Mouse (Mus musculus): ENCODE measurements at regions not wholly inside any gene's neighbourhood (a gene's known extent, or its start where the extent isn't known, plus 50 kb on each side); places are given as distances from the start of the nearest gene placed in this dataset.

- Histone ChIP-seq H3K4me3 (ENCODE audit: low read depth, low read length) (no peak overlapping the region), H3K4me1 (ENCODE audit: insufficient read depth, low read depth, low read length) (no peaks in the 10 kb centered on the region), H3K36me3 (replicated peaks) (no peaks in the 10 kb centered on the region), H3K9me3 (replicated peaks) (peaks cover 52% of the 10 kb centered on the region), H3K27me3 (ENCODE audit: insufficient read depth, low read length) (no peaks in the 10 kb centered on the region)
- ATAC-seq (ENCODE audit: extremely low read depth, insufficient number of reproducible peaks, low FRiP score, poor library complexity, severe bottlenecking) = no peak
- no peak for DNase-seq (ENCODE audit: low spot score)
- no peak for TF ChIP-seq POLR2AphosphoS5 (IDR thresholded peaks at IDR 0.05; ENCODE audit: insufficient replicate concordance, low read depth, low read length)
Observed at GRCm38 (mm10) chr3:52495401-52495800, 227.3 kb downstream of the Foxo1 start.

GRCm38 (mm10) chr3:52494924-52495323 lies 226.8 kb downstream of the Foxo1 start:
- no peak for DNase-seq (ENCODE audit: low spot score)
- TF ChIP-seq GATA1 (IDR thresholded peaks at IDR 0.05; ENCODE audit: borderline replicate concordance, low read length) (no peak), TAL1 (conservative IDR thresholded peaks at IDR 0.05; ENCODE audit: low read depth, low read length) (no peak), POLR2AphosphoS5 (IDR thresholded peaks at IDR 0.05; ENCODE audit: insufficient replicate concordance, low read depth, low read length) (no peak), GATA2 (IDR thresholded peaks at IDR 0.05; ENCODE audit: borderline replicate concordance, low read depth, low read length) (no peak), CTCF (IDR thresholded peaks at IDR 0.05; ENCODE audit: low read depth, low read length) (no peak)
- Histone ChIP-seq H3K9me3 (replicated peaks) (peaks cover 52% of the 10 kb centered on the region), H3K36me3 (replicated peaks) (no peaks in the 10 kb centered on the region), H3K4me1 (ENCODE audit: insufficient read depth, low read depth, low read length) (no peaks in the 10 kb centered on the region), H3K27me3 (ENCODE audit: insufficient read depth, low read length) (no peaks in the 10 kb centered on the region), H3K4me3 (ENCODE audit: low read depth, low read length) (no peak overlapping the region)
- no peak for ATAC-seq (ENCODE audit: extremely low read depth, insufficient number of reproducible peaks, low FRiP score, poor library complexity, severe bottlenecking)

- DNase-seq (ENCODE audit: low spot score) = no peak
- no peaks in the 10 kb centered on the region for H3K27me3 ChIP-seq (ENCODE audit: insufficient read depth, low read length)
- ATAC-seq (ENCODE audit: extremely low read depth, insufficient number of reproducible peaks, low FRiP score, poor library complexity, severe bottlenecking) = no peak
- TF ChIP-seq CTCF (IDR thresholded peaks at IDR 0.05; ENCODE audit: low read depth, low read length) (no peak), GATA2 (IDR thresholded peaks at IDR 0.05; ENCODE audit: borderline replicate concordance, low read depth, low read length) (no peak), TAL1 (conservative IDR thresholded peaks at IDR 0.05; ENCODE audit: low read depth, low read length) (no peak), GATA1 (IDR thresholded peaks at IDR 0.05; ENCODE audit: borderline replicate concordance, low read length) (no peak), POLR2AphosphoS5 (IDR thresholded peaks at IDR 0.05; ENCODE audit: insufficient replicate concordance, low read depth, low read length) (no peak)
- no peaks in the 10 kb centered on the region for H3K36me3 ChIP-seq (replicated peaks)
- peaks cover 50% of the 10 kb centered on the region for H3K9me3 ChIP-seq (replicated peaks)
- H3K4me1 ChIP-seq (ENCODE audit: insufficient read depth, low read depth, low read length) = no peaks in the 10 kb centered on the region
- H3K4me3 ChIP-seq (ENCODE audit: low read depth, low read length) = no peak overlapping the region
Observed at GRCm38 (mm10) chr3:52479186-52479585, 211.1 kb downstream of the Foxo1 start.

GRCm38 (mm10) chr3:52469900-52470299 lies 201.8 kb downstream of the Foxo1 start:
- H3K4me1 ChIP-seq (ENCODE audit: insufficient read depth, low read depth, low read length) = no peaks in the 10 kb centered on the region
- TF ChIP-seq CTCF (IDR thresholded peaks at IDR 0.05; ENCODE audit: low read depth, low read length) (no peak), GATA1 (IDR thresholded peaks at IDR 0.05; ENCODE audit: borderline replicate concordance, low read length) (no peak), TAL1 (conservative IDR thresholded peaks at IDR 0.05; ENCODE audit: low read depth, low read length) (no peak), GATA2 (IDR thresholded peaks at IDR 0.05; ENCODE audit: borderline replicate concordance, low read depth, low read length) (no peak), POLR2AphosphoS5 (IDR thresholded peaks at IDR 0.05; ENCODE audit: insufficient replicate concordance, low read depth, low read length) (no peak)
- H3K27me3 ChIP-seq (ENCODE audit: insufficient read depth, low read length) = no peaks in the 10 kb centered on the region
- H3K9me3 ChIP-seq (replicated peaks) = peaks cover 60% of the 10 kb centered on the region
- H3K36me3 ChIP-seq (replicated peaks) = no peaks in the 10 kb centered on the region
- no peak overlapping the region for H3K4me3 ChIP-seq (ENCODE audit: low read depth, low read length)
- no peak for ATAC-seq (ENCODE audit: extremely low read depth, insufficient number of reproducible peaks, low FRiP score, poor library complexity, severe bottlenecking)
- no peak for DNase-seq (ENCODE audit: low spot score)

GRCm38 (mm10) chr3:52469397-52469796 lies 201.3 kb downstream of the Foxo1 start:
- no peak for TF ChIP-seq GATA1 (IDR thresholded peaks at IDR 0.05; ENCODE audit: borderline replicate concordance, low read length)
- TF ChIP-seq CTCF (IDR thresholded peaks at IDR 0.05; ENCODE audit: low read depth, low read length) = no peak
- TF ChIP-seq POLR2AphosphoS5 (IDR thresholded peaks at IDR 0.05; ENCODE audit: insufficient replicate concordance, low read depth, low read length) = no peak
- no peak for TF ChIP-seq TAL1 (conservative IDR thresholded peaks at IDR 0.05; ENCODE audit: low read depth, low read length)
- no peak for TF ChIP-seq GATA2 (IDR thresholded peaks at IDR 0.05; ENCODE audit: borderline replicate concordance, low read depth, low read length)
- no peaks in the 10 kb centered on the region for H3K27me3 ChIP-seq (ENCODE audit: insufficient read depth, low read length)
- no peaks in the 10 kb centered on the region for H3K36me3 ChIP-seq (replicated peaks)
- ATAC-seq (ENCODE audit: extremely low read depth, insufficient number of reproducible peaks, low FRiP score, poor library complexity, severe bottlenecking) (no peak), DNase-seq (ENCODE audit: low spot score) (no peak)
- H3K9me3 ChIP-seq (replicated peaks) = peaks cover 61% of the 10 kb centered on the region
- H3K4me3 ChIP-seq (ENCODE audit: low read depth, low read length) = no peak overlapping the region
- H3K4me1 ChIP-seq (ENCODE audit: insufficient read depth, low read depth, low read length) = no peaks in the 10 kb centered on the region

- Histone ChIP-seq H3K27me3 (ENCODE audit: insufficient read depth, low read length) (no peaks in the 10 kb centered on the region), H3K4me1 (ENCODE audit: insufficient read depth, low read depth, low read length) (no peaks in the 10 kb centered on the region), H3K36me3 (replicated peaks) (no peaks in the 10 kb centered on the region), H3K9me3 (replicated peaks) (peaks cover 60% of the 10 kb centered on the region), H3K4me3 (ENCODE audit: low read depth, low read length) (no peak overlapping the region)
- no peak for TF ChIP-seq POLR2AphosphoS5 (IDR thresholded peaks at IDR 0.05; ENCODE audit: insufficient replicate concordance, low read depth, low read length)
- no peak for TF ChIP-seq CTCF (IDR thresholded peaks at IDR 0.05; ENCODE audit: low read depth, low read length)
- TF ChIP-seq GATA1 (IDR thresholded peaks at IDR 0.05; ENCODE audit: borderline replicate concordance, low read length) = no peak
- TF ChIP-seq GATA2 (IDR thresholded peaks at IDR 0.05; ENCODE audit: borderline replicate concordance, low read depth, low read length) = no peak
- no peak for TF ChIP-seq TAL1 (conservative IDR thresholded peaks at IDR 0.05; ENCODE audit: low read depth, low read length)
- ATAC-seq (ENCODE audit: extremely low read depth, insufficient number of reproducible peaks, low FRiP score, poor library complexity, severe bottlenecking) (no peak), DNase-seq (ENCODE audit: low spot score) (no peak)
Observed at GRCm38 (mm10) chr3:52468326-52468725, 200.2 kb downstream of the Foxo1 start.

- peaks cover 57% of the 10 kb centered on the region for H3K9me3 ChIP-seq (replicated peaks)
- H3K27me3 ChIP-seq (ENCODE audit: insufficient read depth, low read length) = no peaks in the 10 kb centered on the region
- no peak for ATAC-seq (ENCODE audit: extremely low read depth, insufficient number of reproducible peaks, low FRiP score, poor library complexity, severe bottlenecking)
- H3K36me3 ChIP-seq (replicated peaks) = no peaks in the 10 kb centered on the region
- H3K4me1 ChIP-seq (ENCODE audit: insufficient read depth, low read depth, low read length) = no peaks in the 10 kb centered on the region
- DNase-seq (ENCODE audit: low spot score) = no peak
- no peak overlapping the region for H3K4me3 ChIP-seq (ENCODE audit: low read depth, low read length)
- no peak for TF ChIP-seq CTCF (IDR thresholded peaks at IDR 0.05; ENCODE audit: low read depth, low read length)
- no peak for TF ChIP-seq POLR2AphosphoS5 (IDR thresholded peaks at IDR 0.05; ENCODE audit: insufficient replicate concordance, low read depth, low read length)
- TF ChIP-seq GATA2 (IDR thresholded peaks at IDR 0.05; ENCODE audit: borderline replicate concordance, low read depth, low read length) = no peak
- no peak for TF ChIP-seq GATA1 (IDR thresholded peaks at IDR 0.05; ENCODE audit: borderline replicate concordance, low read length)
Observed at GRCm38 (mm10) chr3:52467876-52468275, 199.7 kb downstream of the Foxo1 start.
